Mouse (Mus musculus) MEL (cell line): ENCODE measurements around the gene Gtsf2. TPM values are rescaled to one million over a fixed set of nuclear protein-coding genes. Genes with fewer than 3 reads are reported as not detected.

ENCODE experiments used
- DNase-seq: peaks from one replicate; pipeline ENCODE4 v3.0.0; 2011; ENCODE audit warnings: low read depth, low spot score
- H3K27ac ChIP-seq: 2 replicates; pipeline ENCODE4 v1.5.1; 2012; ENCODE audit warnings: low read depth, mild to moderate bottlenecking, control low read depth, low read length, moderate library complexity; ENCODE audit not compliant: control insufficient read depth
- H3K27me3 ChIP-seq, 2 experiments: fragments of 150-350 bp in 1 of 2; sonication (generic) in 1 of 2; 2 replicates each; pipeline ENCODE4 v1.6.1; 2012; ENCODE audit warnings: low read length in 2 of 2, mild to moderate bottlenecking in 2 of 2, improper control_type of control experiment in 1 of 2, moderate library complexity in 1 of 2; ENCODE audit not compliant: insufficient read depth in 2 of 2, control insufficient read depth in 1 of 2
- H3K36me3 ChIP-seq, 2 experiments: 2 replicates each; pipeline ENCODE4 v1.6.1; 2012 to 2014; ENCODE audit warnings: low read length in 2 of 2, improper control_type of control experiment in 1 of 2, inconsistent platforms in 1 of 2, mild to moderate bottlenecking in 1 of 2; ENCODE audit not compliant: insufficient read depth in 2 of 2, control insufficient read depth in 1 of 2
- H3K4me1 ChIP-seq, 2 experiments: fragments of 150-350 bp in 1 of 2; sonication (generic) in 1 of 2; 2 replicates each; pipeline ENCODE4 v1.6.1; 2012; ENCODE audit warnings: low read length in 2 of 2, improper control_type of control experiment in 1 of 2, mild to moderate bottlenecking in 1 of 2; ENCODE audit not compliant: insufficient read depth in 2 of 2, control insufficient read depth in 1 of 2
- H3K4me3 ChIP-seq, 2 experiments: fragments of 150-350 bp in 1 of 2; sonication (generic) in 1 of 2; 2 replicates each; pipeline ENCODE4 v1.5.1; 2012; ENCODE audit warnings: low read depth in 2 of 2, low read length in 2 of 2, mild to moderate bottlenecking in 2 of 2, moderate library complexity in 2 of 2, control low read depth in 1 of 2, improper control_type of control experiment in 1 of 2; ENCODE audit not compliant: control insufficient read depth in 1 of 2, insufficient read depth in 1 of 2
- H3K79me2 ChIP-seq: 2 replicates; pipeline ENCODE4 v1.6.1; 2012; ENCODE audit warnings: mild to moderate bottlenecking, low read length, moderate library complexity; ENCODE audit not compliant: control insufficient read depth, poor library complexity, insufficient read depth
- H3K9ac ChIP-seq: 2 replicates; pipeline ENCODE4 v1.6.1; 2012; ENCODE audit warnings: low read depth, mild to moderate bottlenecking, control low read depth, low read length, moderate library complexity; ENCODE audit not compliant: control insufficient read depth, poor library complexity, severe bottlenecking
- H3K9me3 ChIP-seq: fragments of 150-350 bp; sonication (generic); replicated peaks from 2 replicates; pipeline ENCODE4 v1.6.1; 2012; ENCODE audit warnings: mild to moderate bottlenecking, low read length, improper control_type of control experiment, moderate library complexity; ENCODE audit not compliant: insufficient read depth
- BHLHE40 ChIP-seq: IDR thresholded peaks from 2 replicates; pipeline ENCODE4 v1.6.1; 2012; ENCODE audit warnings: low read depth, mild to moderate bottlenecking, inconsistent platforms, low read length, improper control_type of control experiment, borderline replicate concordance
- CHD1 ChIP-seq: IDR thresholded peaks from 2 replicates; pipeline ENCODE4 v1.6.1; 2012; ENCODE audit warnings: low read depth, mild to moderate bottlenecking, inconsistent platforms, low read length, improper control_type of control experiment
- CTCF ChIP-seq, 3 experiments: IDR thresholded peaks in 2 of 3; conservative IDR thresholded peaks in 1 of 3; 2 replicates each; pipeline ENCODE4 v1.5.1; 2011 to 2012; ENCODE audit warnings: low read length in 3 of 3, low read depth in 2 of 3, mild to moderate bottlenecking in 2 of 3, improper control_type of control experiment in 1 of 3, inconsistent platforms in 1 of 3, mixed read lengths in 1 of 3, moderate library complexity in 1 of 3; ENCODE audit not compliant: control insufficient read depth in 1 of 3, insufficient read depth in 1 of 3, poor library complexity in 1 of 3, severe bottlenecking in 1 of 3
- EP300 ChIP-seq, 2 experiments: IDR thresholded peaks; 2 replicates each; pipeline ENCODE4 v1.6.1; 2011; ENCODE audit warnings: improper control_type of control experiment in 2 of 2, low read length in 2 of 2, low read depth in 1 of 2, mild to moderate bottlenecking in 1 of 2
- GATA1 ChIP-seq: IDR thresholded peaks from 2 replicates; pipeline ENCODE4 v1.6.1; 2011; ENCODE audit warnings: low read depth, low read length, improper control_type of control experiment
- HCFC1 ChIP-seq: IDR thresholded peaks from 2 replicates; pipeline ENCODE4 v1.6.1; 2012; ENCODE audit warnings: low read depth, mild to moderate bottlenecking, inconsistent platforms, low read length, improper control_type of control experiment, moderate library complexity
- JUND ChIP-seq: IDR thresholded peaks from 2 replicates; pipeline ENCODE4 v1.6.1; 2011; ENCODE audit warnings: low read depth, mild to moderate bottlenecking, improper control_type of control experiment, low read length
- MAX ChIP-seq: IDR thresholded peaks from 2 replicates; pipeline ENCODE4 v1.6.1; 2011; ENCODE audit warnings: low read length, improper control_type of control experiment
- MEF2A ChIP-seq: IDR thresholded peaks from 2 replicates; pipeline ENCODE4 v1.6.1; 2014; ENCODE audit warnings: low read depth, mild to moderate bottlenecking, inconsistent platforms, low read length, improper control_type of control experiment; ENCODE audit not compliant: poor library complexity, insufficient replicate concordance, severe bottlenecking; ENCODE audit errors: extremely low read depth
- MXI1 ChIP-seq: IDR thresholded peaks from 2 replicates; pipeline ENCODE4 v1.6.1; 2011; ENCODE audit warnings: mild to moderate bottlenecking, low read depth, low read length, improper control_type of control experiment
- MYB ChIP-seq: IDR thresholded peaks from 2 replicates; pipeline ENCODE4 v1.6.1; 2011; ENCODE audit warnings: mild to moderate bottlenecking, low read depth, low read length, improper control_type of control experiment
- MYC ChIP-seq: IDR thresholded peaks from 2 replicates; pipeline ENCODE4 v1.6.1; 2011; ENCODE audit warnings: low read depth, mild to moderate bottlenecking, low read length, improper control_type of control experiment, moderate library complexity
- NRF1 ChIP-seq: IDR thresholded peaks from 2 replicates; pipeline ENCODE4 v1.6.1; 2014; ENCODE audit warnings: low read depth, mild to moderate bottlenecking, inconsistent platforms, low read length, improper control_type of control experiment, moderate library complexity; ENCODE audit not compliant: poor library complexity, insufficient read depth, severe bottlenecking
- POLR2A ChIP-seq, 2 experiments: IDR thresholded peaks; 2 replicates each; pipeline ENCODE4 v1.6.1; 2011 to 2012; ENCODE audit warnings: low read length in 2 of 2, mild to moderate bottlenecking in 2 of 2, control low read depth in 1 of 2, improper control_type of control experiment in 1 of 2, low read depth in 1 of 2, moderate library complexity in 1 of 2; ENCODE audit not compliant: control insufficient read depth in 1 of 2, insufficient read depth in 1 of 2, poor library complexity in 1 of 2
- POLR2AphosphoS2 ChIP-seq: IDR thresholded peaks from 2 replicates; pipeline ENCODE4 v1.6.1; 2011; ENCODE audit warnings: low read length, improper control_type of control experiment
- POLR2AphosphoS5 ChIP-seq: IDR thresholded peaks from 2 replicates; pipeline ENCODE4 v1.6.1; 2012; ENCODE audit warnings: low read depth, borderline replicate concordance, mild to moderate bottlenecking, inconsistent platforms, low read length, moderate library complexity, mixed read lengths
- RCOR1 ChIP-seq: IDR thresholded peaks from 2 replicates; pipeline ENCODE4 v1.6.1; 2012; ENCODE audit warnings: low read depth, mild to moderate bottlenecking, inconsistent platforms, low read length, improper control_type of control experiment
- TAL1 ChIP-seq: IDR thresholded peaks from 2 replicates; pipeline ENCODE4 v1.6.1; 2012; ENCODE audit warnings: mild to moderate bottlenecking, inconsistent platforms, low read length, moderate library complexity, mixed read lengths
- TCF12 ChIP-seq: IDR thresholded peaks from 2 replicates; pipeline ENCODE4 v1.6.1; 2014; ENCODE audit warnings: low read depth, mild to moderate bottlenecking, inconsistent platforms, low read length, improper control_type of control experiment, moderate library complexity
- UBTF ChIP-seq: IDR thresholded peaks from 2 replicates; pipeline ENCODE4 v1.6.1; 2012; ENCODE audit warnings: low read depth, mild to moderate bottlenecking, inconsistent platforms, low read length, improper control_type of control experiment, moderate library complexity, borderline replicate concordance; ENCODE audit not compliant: insufficient read depth
- USF1 ChIP-seq: IDR thresholded peaks from 2 replicates; pipeline ENCODE4 v1.6.1; 2014; ENCODE audit warnings: low read depth, mild to moderate bottlenecking, inconsistent platforms, low read length, improper control_type of control experiment, moderate library complexity
- ZC3H11A ChIP-seq: IDR thresholded peaks from 2 replicates; pipeline ENCODE4 v1.6.1; 2012; ENCODE audit warnings: low read depth, mild to moderate bottlenecking, inconsistent platforms, low read length, improper control_type of control experiment
- ZMIZ1 ChIP-seq: IDR thresholded peaks from 2 replicates; pipeline ENCODE4 v1.6.1; 2012; ENCODE audit warnings: low read depth, mild to moderate bottlenecking, inconsistent platforms, low read length, improper control_type of control experiment, moderate library complexity
- polyA plus RNA-seq, 2 experiments: library from polyadenylated mRNA; stranded (reverse) in 1 of 2; unstranded in 1 of 2; fragments of >175 nt in 1 of 2; fragments of >200 nt in 1 of 2; gene quantifications; 2 replicates each; pipeline versions ENCODE4 v1.2.1 to v1.2.4; 2012; ENCODE audit warnings: low replicate concordance in 2 of 2, low read depth in 1 of 2; ENCODE audit not compliant: insufficient read length in 2 of 2, insufficient read depth in 1 of 2, missing spikeins in 1 of 2
- total RNA-seq: library from RNA; depleted of rRNA; stranded (reverse); fragments of 300-350 nt; gene quantifications from 2 replicates; pipeline ENCODE4 v1.2.3, GENCODE M21; 2012

Gene Gtsf2
- total and polyA plus RNA-seq, 3 experiments, result not detected

GRCm38 (mm10) chr15:103485106-103485505 is 36.8 kb upstream of the Gtsf2 start:
- H3K9me3 ChIP-seq, result no peaks in the 10 kb centered on the region
- no peaks in the 10 kb centered on the region for H3K27me3 ChIP-seq
- no peak overlapping the region for H3K9ac ChIP-seq
- H3K36me3 ChIP-seq, result no peaks in the 10 kb centered on the region; a peak in 1 of 4 replicates
- no peak overlapping the region for H3K27ac ChIP-seq
- H3K4me1 ChIP-seq, result no peaks in the 10 kb centered on the region
- TF ChIP-seq BHLHE40, result no peak
- no peak for TF ChIP-seq MEF2A
- TF ChIP-seq MXI1, result no peak
- no peak for TF ChIP-seq ZMIZ1
- no peak for TF ChIP-seq RCOR1
- TF ChIP-seq JUND, result no peak
- TF ChIP-seq, all 39 proteins: peak for 0
- no peak for DNase-seq
- H3K79me2 ChIP-seq, result no peaks in the 10 kb centered on the region
- no peak overlapping the region for H3K4me3 ChIP-seq

- H3K9ac ChIP-seq, result no peak overlapping the region
- H3K27me3 ChIP-seq, result no peaks in the 10 kb centered on the region
- no peaks in the 10 kb centered on the region; a peak in 1 of 4 replicates for H3K36me3 ChIP-seq
- no peak for TF ChIP-seq HCFC1
- no peak for TF ChIP-seq CHD1
- no peak for TF ChIP-seq MAX
- TF ChIP-seq POLR2AphosphoS5, result no peak
- no peak for TF ChIP-seq TAL1
- no peak for TF ChIP-seq TCF12
- TF ChIP-seq EP300 (IDR thresholded peaks at IDR 0.05; ENCODE audit: low read depth in 1 of 2, low read length in 2 of 2), result no peak
- TF ChIP-seq JUND, result no peak
- no peak for TF ChIP-seq MYB
- no peak for TF ChIP-seq GATA1
- TF ChIP-seq UBTF, result no peak
- TF ChIP-seq MXI1, result no peak
- TF ChIP-seq BHLHE40, result no peak
- no peak for TF ChIP-seq MYC
- no peak for TF ChIP-seq CTCF (IDR thresholded peaks at IDR 0.05 in 2 of 3, conservative IDR thresholded peaks at IDR 0.05 in 1 of 3; ENCODE audit: control insufficient read depth in 1 of 3, insufficient read depth in 1 of 3, low read depth in 2 of 3, low read length in 3 of 3, poor library complexity in 1 of 3, severe bottlenecking in 1 of 3)
- TF ChIP-seq USF1, result no peak
- TF ChIP-seq POLR2A (IDR thresholded peaks at IDR 0.05; ENCODE audit: control insufficient read depth in 1 of 2, insufficient read depth in 1 of 2, low read depth in 1 of 2, low read length in 2 of 2, poor library complexity in 1 of 2), result no peak
- no peak for TF ChIP-seq NRF1
- TF ChIP-seq ZC3H11A, result no peak
- no peak for TF ChIP-seq POLR2AphosphoS2
- H3K9me3 ChIP-seq, result no peaks in the 10 kb centered on the region
- no peaks in the 10 kb centered on the region for H3K4me1 ChIP-seq
- H3K79me2 ChIP-seq, result no peaks in the 10 kb centered on the region
- H3K4me3 ChIP-seq, result no peak overlapping the region
- no peak overlapping the region for H3K27ac ChIP-seq
- DNase-seq, result no peak
Measured at GRCm38 (mm10) chr15:103484490-103484889, 36.2 kb upstream of the Gtsf2 start.
